Mouse (Mus musculus) lung, adult 2 months (tissue): Measurements from ENCODE around the gene Dnmbp. TPM values are rescaled to one million over a fixed set of nuclear protein-coding genes. Genes with fewer than 3 reads are reported as not detected.
A peak's percentile ranks its signal among the peaks of the same experiment; 100 is the strongest.

Experiments
- DNase-seq: peaks from one replicate; pipeline ENCODE4 v3.0.0; 2022
- H3K4me1 ChIP-seq: fragments of 200-500 bp; 2 replicates; pipeline ENCODE4 v1.6.1; 2011; ENCODE audit warnings: low read length; ENCODE audit not compliant: control insufficient read depth, insufficient read depth
- H3K4me3 ChIP-seq: fragments of 200-500 bp; replicated peaks from 2 replicates; pipeline ENCODE3; 2011; ENCODE audit warnings: low read depth, mild to moderate bottlenecking, control low read depth, low read length; ENCODE audit errors: extremely low read depth
- CTCF ChIP-seq: fragments of 200-500 bp; IDR thresholded peaks from 2 replicates; pipeline ENCODE4 v1.5.1; 2011; ENCODE audit warnings: mild to moderate bottlenecking, low read length, control low read depth; ENCODE audit not compliant: insufficient read depth
- POLR2A ChIP-seq: fragments of 200-500 bp; IDR thresholded peaks from 2 replicates; pipeline ENCODE4 v1.6.1; 2011; ENCODE audit warnings: low read depth, mild to moderate bottlenecking, control low read depth, low read length, borderline replicate concordance; ENCODE audit errors: extremely low read depth
- WGBS: fragments of 180-500 bp; shearing (Covaris S2); methylation state at CpG from one replicate; pipeline ENCODE4 v1.1.7; 2018; 5-methylcytosine and 5-hydroxymethylcytosine counted together
- polyA plus RNA-seq: library from polyadenylated mRNA; depleted of rRNA; stranded (reverse); fragments of >200 nt; gene quantifications from 2 replicates; pipeline ENCODE4 v1.2.3, GENCODE M21; 2012

The Dnmbp gene
- polyA plus RNA-seq, 1 experiment, result 18.6 TPM

- Histone ChIP-seq H3K4me3 (no peak overlapping the region), H3K4me1 (peaks cover 9% of the 10 kb centered on the region)
- no peak for TF ChIP-seq POLR2A
- no peak for TF ChIP-seq CTCF
- DNase-seq, result no peak
- 43% methylated on average over 5 of the region's 5 CpGs for WGBS
Observed at GRCm38 (mm10) chr19:43927967-43928366, 12.0 kb downstream of the Dnmbp start.

- H3K4me1 ChIP-seq, result peaks cover 9% of the 10 kb centered on the region
- H3K4me3 ChIP-seq, result no peak overlapping the region
- no peak for DNase-seq
- TF ChIP-seq CTCF, result no peak
- no peak for TF ChIP-seq POLR2A
- WGBS, result 57% methylated on average over 10 of the region's 10 CpGs
Observed at GRCm38 (mm10) chr19:43927057-43927456, 12.9 kb downstream of the Dnmbp start.

- no peak for DNase-seq
- TF ChIP-seq CTCF, result no peak
- no peak for TF ChIP-seq POLR2A
- Histone ChIP-seq H3K4me1 (peaks cover 9% of the 10 kb centered on the region), H3K4me3 (no peak overlapping the region)
- 66% methylated on average over 10 of the region's 10 CpGs for WGBS
Observed at GRCm38 (mm10) chr19:43926141-43926987, 13.6 kb downstream of the Dnmbp start.

GRCm38 (mm10) chr19:43924361-43924760 lies 15.6 kb downstream of the Dnmbp start:
- Histone ChIP-seq H3K4me1 (peaks cover 6% of the 10 kb centered on the region), H3K4me3 (no peak overlapping the region)
- DNase-seq, result no peak
- TF ChIP-seq POLR2A (no peak), CTCF (no peak)
- 66% methylated on average over 8 of the region's 8 CpGs for WGBS

- no peak for DNase-seq
- TF ChIP-seq CTCF (no peak), POLR2A (no peak)
- H3K4me3 ChIP-seq, result no peak overlapping the region
- 94% methylated on average over 7 of the region's 7 CpGs for whole genome bisulfite sequencing
- peaks cover 6% of the 10 kb centered on the region for H3K4me1 ChIP-seq
Observed at GRCm38 (mm10) chr19:43922963-43923362, 17.0 kb downstream of the Dnmbp start.

- Histone ChIP-seq H3K4me3 (peak overlapping the region; percentile 5), H3K4me1 (peaks cover 11% of the 10 kb centered on the region)
- TF ChIP-seq CTCF (no peak), POLR2A (no peak)
- DNase-seq, result no peak
- WGBS, result 55% methylated on average over 13 of the region's 13 CpGs
Observed at GRCm38 (mm10) chr19:43921410-43921809, 18.6 kb downstream of the Dnmbp start.

- WGBS, result 43% methylated on average over 32 of the region's 32 CpGs
- no peak for TF ChIP-seq POLR2A
- no peak for TF ChIP-seq CTCF
- DNase-seq, result no peak
- no peak overlapping the region for H3K4me3 ChIP-seq
- H3K4me1 ChIP-seq, result peaks cover 9% of the 10 kb centered on the region
Observed at GRCm38 (mm10) chr19:43920453-43921300, 19.3 kb downstream of the Dnmbp start.

- WGBS, result 67% methylated on average over 4 of the region's 4 CpGs
- H3K4me3 ChIP-seq, result no peak overlapping the region
- peaks cover 9% of the 10 kb centered on the region for H3K4me1 ChIP-seq
- TF ChIP-seq POLR2A (no peak), CTCF (no peak)
- DNase-seq, result no peak
Observed at GRCm38 (mm10) chr19:43919841-43920240, 20.1 kb downstream of the Dnmbp start.

- Histone ChIP-seq H3K4me3 (no peak overlapping the region), H3K4me1 (peaks cover 9% of the 10 kb centered on the region)
- WGBS, result 91% methylated on average over 3 of the region's 3 CpGs
- DNase-seq, result no peak
- TF ChIP-seq POLR2A (no peak), CTCF (no peak)
Observed at GRCm38 (mm10) chr19:43918834-43919233, 21.2 kb downstream of the Dnmbp start.
